Comparison of ENCODE assay signal across 27 mouse cellular contexts in the genomic region with DNA sequence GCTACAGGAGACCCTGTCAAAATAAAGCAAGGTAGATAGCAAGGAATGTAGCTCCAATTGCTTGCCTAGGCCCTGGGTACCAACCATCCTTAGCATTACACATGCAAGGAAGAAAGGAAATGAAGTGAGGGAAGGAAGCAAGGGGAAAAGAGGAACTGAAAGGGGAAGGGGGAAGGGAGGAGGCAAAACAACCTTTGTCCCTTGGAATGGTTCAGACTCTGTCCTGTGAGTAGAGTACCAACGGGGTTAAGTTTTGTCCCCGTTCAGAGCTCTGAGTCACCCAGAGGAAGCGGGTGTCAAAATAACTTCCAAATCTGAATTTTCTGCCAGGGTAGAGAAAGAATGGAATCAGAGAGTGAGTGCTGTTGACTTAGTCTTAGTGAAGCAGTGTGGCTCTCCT. TPM values are rescaled to one million over a fixed set of nuclear protein-coding genes. Genes with fewer than 3 reads are reported as not detected.
A peak's percentile ranks its signal among the peaks of the same experiment; 100 is the strongest.
DNase-seq lines count a peak whose midpoint lies in the region; ATAC-seq lines count a peak whose summit lies in the region.
"Had no signal": no experiment of that assay in that cellular context is flagged by ENCODE, and none has a peak within 500 bp of the region (broad histone marks: within the 10 kb centered on the region; RNA-seq: fewer than 3 reads in every experiment).

No protein-coding gene starts in this region.

- H3K9ac ChIP-seq in intestine, embryonic 16.5 days (ENCODE audit: low read depth, low read length), result no peak overlapping the region
- H3K9ac ChIP-seq in intestine, embryonic 15.5 days, result no peak overlapping the region
- H3K9ac ChIP-seq in liver, embryonic 16.5 days (ENCODE audit: low read depth, low read length), result no peak overlapping the region
- H3K9ac ChIP-seq in forebrain, embryonic 15.5 days (replicated peaks), result no peak overlapping the region
- H3K9ac ChIP-seq: embryonic facial prominence, embryonic 13.5 days; forebrain, embryonic 12.5 days; heart, embryonic 13.5 days; hindbrain, embryonic 12.5 days; limb, embryonic 12.5 days; stomach, embryonic 15.5 days had no signal

- no peak for DNase-seq in liver
- no peak for DNase-seq in layer of hippocampus, adult 8-10 months (ENCODE audit: low spot score in 2 of 2)
- DNase-seq: adrenal gland, adult 2 months; cerebellum, adult 18-20 months; cerebellum, postnatal 14 days; embryo, embryonic 11 days; heart, postnatal 14 days; layer of hippocampus, postnatal 36 days; lung, adult 2 months; right cerebral cortex, postnatal 4 days; thymus, adult 18-20 months; thymus, postnatal 36 days had no signal

- H3K4me1 ChIP-seq in intestine, embryonic 16.5 days (ENCODE audit: control insufficient read depth, insufficient read depth, low read length), result peaks cover 8% of the 10 kb centered on the region
- 0 out of 2 replicates have a peak, but pooled peaks cover 3% of the 10 kb centered on the region for H3K4me1 ChIP-seq in intestine, embryonic 15.5 days (replicated peaks)
- H3K4me1 ChIP-seq in liver, embryonic 16.5 days (ENCODE audit: control insufficient read depth, low read depth, low read length), result peaks cover 2% of the 10 kb centered on the region; the same call in 1 of the 2 replicates
- peaks cover 11% of the 10 kb centered on the region for H3K4me1 ChIP-seq in forebrain, embryonic 15.5 days
- H3K4me1 ChIP-seq: limb, embryonic 12.5 days had no signal

- ATAC-seq in intestine, embryonic 16.5 days, result peak; percentile 36; the same call in 1 of the 2 replicates
- ATAC-seq in intestine, embryonic 15.5 days, result no peak
- ATAC-seq in liver, embryonic 16.5 days (ENCODE audit: low read depth), result 0 out of 2 replicates have a peak, but pooled peaks have one; percentile 51
- ATAC-seq in granulocyte monocyte progenitor cell, adult 5-6 weeks (replicated peaks; ENCODE audit: poor library complexity, severe bottlenecking), result peak; percentile 72
- peak; percentile 80 for ATAC-seq in monocyte, adult 5-6 weeks (replicated peaks; ENCODE audit: insufficient number of reproducible peaks, low FRiP score, low TSS enrichment, poor library complexity, severe bottlenecking)
- ATAC-seq in forebrain, embryonic 15.5 days (replicated peaks), result no peak
- ATAC-seq: midbrain, embryonic 16.5 days had no signal

- H3K4me2 ChIP-seq in intestine, embryonic 16.5 days (ENCODE audit: low read depth, low read length), result no peak overlapping the region
- no peak overlapping the region for H3K4me2 ChIP-seq in intestine, embryonic 15.5 days (replicated peaks)
- H3K4me2 ChIP-seq in liver, embryonic 16.5 days (ENCODE audit: low read depth, low read length), result no peak overlapping the region
- H3K4me2 ChIP-seq in forebrain, embryonic 15.5 days (replicated peaks), result no peak overlapping the region
- H3K4me2 ChIP-seq: embryonic facial prominence, embryonic 13.5 days; forebrain, embryonic 12.5 days; heart, embryonic 13.5 days; hindbrain, embryonic 12.5 days; limb, embryonic 12.5 days; stomach, embryonic 15.5 days had no signal

- 48% methylated on average over 3 of the region's 3 CpGs for WGBS in intestine, embryonic 16.5 days
- WGBS in intestine, embryonic 15.5 days, result 58% methylated on average over 3 of the region's 3 CpGs
- WGBS in liver, embryonic 16.5 days (ENCODE audit: insufficient replicate concordance), result 25% methylated on average over 3 of the region's 3 CpGs
- WGBS in forebrain, embryonic 15.5 days, result 81% methylated on average over 3 of the region's 3 CpGs

- H3K4me3 ChIP-seq in intestine, embryonic 16.5 days (ENCODE audit: low read length), result no peak overlapping the region
- no peak overlapping the region for H3K4me3 ChIP-seq in intestine, embryonic 15.5 days (replicated peaks)
- no peak overlapping the region for H3K4me3 ChIP-seq in liver, embryonic 16.5 days (ENCODE audit: low read depth, low read length)
- no peak overlapping the region for H3K4me3 ChIP-seq in forebrain, embryonic 15.5 days
- H3K4me3 ChIP-seq: embryonic facial prominence, embryonic 13.5 days; erythroblast, embryonic 14.5 days; forebrain, embryonic 12.5 days; heart, embryonic 13.5 days; hindbrain, embryonic 12.5 days; limb, embryonic 12.5 days; midbrain, embryonic 10.5 days; stomach, embryonic 15.5 days had no signal

- peak overlapping the region; percentile 23; the same call in 1 of the 2 replicates for H3K27ac ChIP-seq in intestine, embryonic 16.5 days (ENCODE audit: low read length)
- H3K27ac ChIP-seq in intestine, embryonic 15.5 days, result no peak overlapping the region
- no peak overlapping the region for H3K27ac ChIP-seq in liver, embryonic 16.5 days (ENCODE audit: low read length)
- H3K27ac ChIP-seq in forebrain, embryonic 15.5 days (replicated peaks), result no peak overlapping the region
- H3K27ac ChIP-seq: embryonic facial prominence, embryonic 13.5 days; forebrain, embryonic 12.5 days; heart, embryonic 13.5 days; hindbrain, embryonic 12.5 days; limb, embryonic 12.5 days; midbrain, embryonic 10.5 days; stomach, embryonic 15.5 days had no signal

- no peaks in the 10 kb centered on the region for H3K27me3 ChIP-seq in intestine, embryonic 16.5 days (replicated peaks; ENCODE audit: control insufficient read depth, insufficient read depth, low read length)
- no peaks in the 10 kb centered on the region for H3K27me3 ChIP-seq in intestine, embryonic 15.5 days (replicated peaks)
- peaks cover 31% of the 10 kb centered on the region for H3K27me3 ChIP-seq in liver, embryonic 16.5 days (ENCODE audit: control insufficient read depth, insufficient read depth, low read depth, low read length)
- peaks cover 10% of the 10 kb centered on the region for H3K27me3 ChIP-seq in forebrain, embryonic 15.5 days
- H3K27me3 ChIP-seq: stomach, embryonic 15.5 days had no signal

- H3K9me3 ChIP-seq in intestine, embryonic 16.5 days (ENCODE audit: control insufficient read depth, low read length), result no peaks in the 10 kb centered on the region
- H3K9me3 ChIP-seq in intestine, embryonic 15.5 days, result no peaks in the 10 kb centered on the region
- no peaks in the 10 kb centered on the region for H3K9me3 ChIP-seq in liver, embryonic 16.5 days (replicated peaks; ENCODE audit: control insufficient read depth, low read length)
- H3K9me3 ChIP-seq in forebrain, embryonic 15.5 days, result no peaks in the 10 kb centered on the region
- H3K9me3 ChIP-seq: embryonic facial prominence, embryonic 13.5 days; forebrain, embryonic 12.5 days; heart, embryonic 13.5 days; hindbrain, embryonic 12.5 days; limb, embryonic 12.5 days; midbrain, embryonic 10.5 days; stomach, embryonic 15.5 days had no signal

- no peaks in the 10 kb centered on the region for H3K36me3 ChIP-seq in intestine, embryonic 16.5 days (ENCODE audit: control insufficient read depth, insufficient read depth, low read length)
- H3K36me3 ChIP-seq in intestine, embryonic 15.5 days, result no peaks in the 10 kb centered on the region
- H3K36me3 ChIP-seq in liver, embryonic 16.5 days (ENCODE audit: control insufficient read depth, insufficient read depth), result no peaks in the 10 kb centered on the region
- no peaks in the 10 kb centered on the region for H3K36me3 ChIP-seq in forebrain, embryonic 15.5 days
- H3K36me3 ChIP-seq: embryonic facial prominence, embryonic 13.5 days; forebrain, embryonic 12.5 days; heart, embryonic 13.5 days; hindbrain, embryonic 12.5 days; limb, embryonic 12.5 days; midbrain, embryonic 10.5 days; stomach, embryonic 15.5 days had no signal

RNA-seq across cellular contexts. Expression of a gene that starts 3.2 kb away (rescaled TPM):
- 5.1 and 6.0 TPM in 2 replicates for polyA plus RNA-seq in intestine, embryonic 16.5 days (2015; fragmentation: Nextera tagmentation; extraction: Ambion mirVana)
- polyA plus RNA-seq in intestine, embryonic 15.5 days (2015; fragmentation: Nextera tagmentation; extraction: Ambion mirVana), result 5.7 TPM in 2 replicates
- 0.75 and 0.90 TPM in 2 replicates for polyA plus RNA-seq in liver, embryonic 16.5 days (2015; fragmentation: Nextera tagmentation; extraction: Ambion mirVana)
- 0.47 TPM in 1 of 2 replicates, not detected in the other for total RNA-seq in granulocyte monocyte progenitor cell, adult 5-6 weeks (2014; fragmentation: Nextera tagmentation)
- 1.7 TPM in 1 of 2 replicates, not detected in the other for total RNA-seq in granulocyte monocyte progenitor cell, adult 5-6 weeks (2017)
- 108 to 191 TPM (median 160 TPM) in 3 replicates for total RNA-seq in monocyte, adult 5-6 weeks (2017)
- 1 to 10 TPM; 3.4 to 4.6 (median 4.0) TPM for total RNA-seq in layer of hippocampus, adult 8-10 months (2022)
- 1.3 and 1.4 TPM in 2 replicates for polyA plus RNA-seq in forebrain, embryonic 15.5 days (2015; fragmentation: Nextera tagmentation; extraction: Ambion mirVana)

RNA-seq across cellular contexts. Expression of a gene that starts 7.8 kb away (rescaled TPM):
- 66.7 and 76.0 TPM in 2 replicates for polyA plus RNA-seq in intestine, embryonic 16.5 days (2015; fragmentation: Nextera tagmentation; extraction: Ambion mirVana)
- 85.5 and 88.1 TPM in 2 replicates for polyA plus RNA-seq in intestine, embryonic 15.5 days (2015; fragmentation: Nextera tagmentation; extraction: Ambion mirVana)
- polyA plus RNA-seq in liver, embryonic 16.5 days (2015; fragmentation: Nextera tagmentation; extraction: Ambion mirVana), result 65.4 and 72.6 TPM in 2 replicates
- 87.0 and 114 TPM in 2 replicates for total RNA-seq in granulocyte monocyte progenitor cell, adult 5-6 weeks (2014; fragmentation: Nextera tagmentation)
- total RNA-seq in granulocyte monocyte progenitor cell, adult 5-6 weeks (2017), result 66.8 and 69.9 TPM in 2 replicates
- 39.3 to 41.2 TPM (median 40.2 TPM) in 3 replicates for total RNA-seq in monocyte, adult 5-6 weeks (2017)
- total RNA-seq in layer of hippocampus, adult 8-10 months (2022), result 10 to 100 TPM; 13.3 to 15.7 (median 15.1) TPM
- 63.2 and 69.4 TPM in 2 replicates for polyA plus RNA-seq in forebrain, embryonic 15.5 days (2015; fragmentation: Nextera tagmentation; extraction: Ambion mirVana)

RNA-seq across cellular contexts. Expression of a gene that starts 27.9 kb away (rescaled TPM):
- polyA plus RNA-seq in intestine, embryonic 16.5 days (2015; fragmentation: Nextera tagmentation; extraction: Ambion mirVana), result 3.3 and 3.4 TPM in 2 replicates
- polyA plus RNA-seq in intestine, embryonic 15.5 days (2015; fragmentation: Nextera tagmentation; extraction: Ambion mirVana), result 4.0 TPM in 2 replicates
- polyA plus RNA-seq in liver, embryonic 16.5 days (2015; fragmentation: Nextera tagmentation; extraction: Ambion mirVana), result 2.5 and 3.9 TPM in 2 replicates
- total RNA-seq in granulocyte monocyte progenitor cell, adult 5-6 weeks (2014; fragmentation: Nextera tagmentation), result 2.9 and 4.4 TPM in 2 replicates
- total RNA-seq in granulocyte monocyte progenitor cell, adult 5-6 weeks (2017), result 5.1 and 15.0 TPM in 2 replicates
- total RNA-seq in monocyte, adult 5-6 weeks (2017), result 3.8 to 7.9 TPM (median 4.4 TPM) in 3 replicates
- 1 to 10 TPM; 2.9 to 4.5 (median 3.6) TPM for total RNA-seq in layer of hippocampus, adult 8-10 months (2022)
- 3.4 and 3.6 TPM in 2 replicates for polyA plus RNA-seq in forebrain, embryonic 15.5 days (2015; fragmentation: Nextera tagmentation; extraction: Ambion mirVana)

RNA-seq across cellular contexts. Expression of a gene that starts 35.9 kb away (rescaled TPM):
- polyA plus RNA-seq in intestine, embryonic 16.5 days (2015; fragmentation: Nextera tagmentation; extraction: Ambion mirVana), result 1.7 TPM in 2 replicates
- 1.7 and 2.0 TPM in 2 replicates for polyA plus RNA-seq in intestine, embryonic 15.5 days (2015; fragmentation: Nextera tagmentation; extraction: Ambion mirVana)
- polyA plus RNA-seq in liver, embryonic 16.5 days (2015; fragmentation: Nextera tagmentation; extraction: Ambion mirVana), result 2.6 and 3.2 TPM in 2 replicates
- total RNA-seq in granulocyte monocyte progenitor cell, adult 5-6 weeks (2014; fragmentation: Nextera tagmentation), result 43.6 and 56.7 TPM in 2 replicates
- total RNA-seq in granulocyte monocyte progenitor cell, adult 5-6 weeks (2017), result 18.4 and 18.7 TPM in 2 replicates
- 196 to 216 TPM (median 214 TPM) in 3 replicates for total RNA-seq in monocyte, adult 5-6 weeks (2017)
- total RNA-seq in layer of hippocampus, adult 8-10 months (2022), result 1 to 10 TPM in 2 of 4 experiments, under 1 TPM in 2; 0.62 to 3.9 (median 1.6) TPM
- polyA plus RNA-seq in forebrain, embryonic 15.5 days (2015; fragmentation: Nextera tagmentation; extraction: Ambion mirVana), result 0.28 and 0.42 TPM in 2 replicates

Comparison
In these comparisons a context has a peak if more than half of its experiments do, and no peak if none do; other contexts are left out.
1. ATAC-seq: peak in intestine, embryonic 16.5 days (single experiment), liver, embryonic 16.5 days (single experiment), granulocyte monocyte progenitor cell, adult 5-6 weeks (single experiment) and monocyte, adult 5-6 weeks (single experiment); none in intestine, embryonic 15.5 days (single experiment) and forebrain, embryonic 15.5 days (single experiment).